Mouse (Mus musculus) heart, postnatal 14 days (tissue): ENCODE measurements at regions not wholly inside any gene's neighbourhood (a gene's known extent, or its start where the extent isn't known, plus 50 kb on each side); places are given as distances from the start of the nearest gene placed in this dataset.

Source experiments
- DNase-seq, 2 experiments: peaks; one replicate each; pipeline ENCODE4 v3.0.0; 2021 to 2022
- intact Hi-C: fragments of 180-260 bp; cut with DNase I; formaldehyde crosslinking; loops from one replicate; pipeline ENCODE4 v1.15.1; 2025

GRCm38 (mm10) chr3:159282594-159282993 lies 212.6 kb upstream of the Depdc1a start:
- DNase-seq = no peak
- intact Hi-C loops = no loop called here

GRCm38 (mm10) chr3:159317471-159317870 lies 177.8 kb upstream of the Depdc1a start:
- intact Hi-C loops = no loop called here
- DNase-seq = no peak

- no peak for DNase-seq
- intact Hi-C loops = no loop called here
Observed at GRCm38 (mm10) chr3:159348053-159348452, 147.2 kb upstream of the Depdc1a start.

- intact Hi-C loops = no loop called here
- DNase-seq = no peak
Observed at GRCm38 (mm10) chr3:159353730-159354129, 141.5 kb upstream of the Depdc1a start.

- intact Hi-C loops = no loop called here
- peak in 1 of 2 experiments; percentile 7 for DNase-seq
Observed at GRCm38 (mm10) chr3:159373177-159373576, 122.1 kb upstream of the Depdc1a start.
